Mouse (Mus musculus) stomach, postnatal 0 days (tissue): ENCODE data around the gene Syne3. TPM values are rescaled to one million over a fixed set of nuclear protein-coding genes. Genes with fewer than 3 reads are reported as not detected.

Experiments used
- ATAC-seq: fragments of 200-750 bp; cut with Nextera tagmentation; 2 replicates; pipeline ENCODE4 v1.8.0; 2017; ENCODE audit not compliant: low FRiP score, low TSS enrichment
- DNase-seq: peaks from one replicate; pipeline ENCODE4 v3.0.0-alpha.2; 2016; ENCODE audit warnings: low spot score
- H3K27ac ChIP-seq: fragments of 300-500 bp; sonication (generic); replicated peaks from 2 replicates; pipeline ENCODE4 v1.5.1; 2014; ENCODE audit warnings: mild to moderate bottlenecking, control low read depth
- H3K27me3 ChIP-seq: fragments of 300-500 bp; sonication (generic); 2 replicates; pipeline ENCODE4 v1.6.1; 2014; ENCODE audit warnings: low read length; ENCODE audit not compliant: control insufficient read depth, insufficient read depth
- H3K36me3 ChIP-seq: fragments of 300-500 bp; sonication (generic); 2 replicates; pipeline ENCODE4 v1.6.1; 2014; ENCODE audit warnings: low read length, mixed read lengths; ENCODE audit not compliant: control insufficient read depth, insufficient read depth
- H3K4me1 ChIP-seq: fragments of 300-500 bp; sonication (generic); replicated peaks from 2 replicates; pipeline ENCODE4 v1.6.1; 2014; ENCODE audit warnings: antibody characterized with exemption; ENCODE audit not compliant: control insufficient read depth, insufficient read depth
- H3K4me2 ChIP-seq: fragments of 300-500 bp; sonication (generic); replicated peaks from 2 replicates; pipeline ENCODE4 v1.6.1; 2014; ENCODE audit warnings: low read depth, mild to moderate bottlenecking, control low read depth, moderate library complexity
- H3K4me3 ChIP-seq: fragments of 300-500 bp; sonication (generic); 2 replicates; pipeline ENCODE4 v1.5.1; 2014; ENCODE audit warnings: low read depth, low read length, control low read depth
- H3K9ac ChIP-seq: fragments of 300-500 bp; sonication (generic); 2 replicates; pipeline ENCODE4 v1.6.1; 2014; ENCODE audit warnings: mild to moderate bottlenecking, low read length, control low read depth, mixed read lengths
- H3K9me3 ChIP-seq: fragments of 300-500 bp; sonication (generic); 2 replicates; pipeline ENCODE4 v1.6.1; 2016; ENCODE audit warnings: low read length; ENCODE audit not compliant: control insufficient read depth
- CTCF ChIP-seq: IDR thresholded peaks from 2 replicates; pipeline ENCODE4 v1.5.1; 2016; ENCODE audit warnings: antibody characterized with exemption, low read depth, mild to moderate bottlenecking, moderate library complexity
- EP300 ChIP-seq: optimal IDR thresholded peaks from 2 replicates; pipeline ENCODE3; 2016; ENCODE audit warnings: antibody characterized with exemption
- WGBS: fragments of 180-500 bp; shearing (Covaris S2); extraction: QIAGEN DNeasy Blood & Tissue Kit; methylation state at CpG from one replicate; pipeline ENCODE4 v1.1.7; 2014; 5-methylcytosine and 5-hydroxymethylcytosine counted together
- microRNA-seq: library from miRNA; unstranded; fragments of <30 nt; microRNA quantifications from one replicate; pipeline ENCODE4, GENCODE M21; 2016
- polyA plus RNA-seq: library from polyadenylated mRNA; unstranded; fragments of >200 nt; fragmentation: Nextera tagmentation; extraction: Ambion mirVana; gene quantifications from 2 replicates; pipeline ENCODE4 v1.2.1, GENCODE M21; 2015

Syne3 gene
- polyA plus RNA-seq, 1 experiment from 2014 or later: 0.72 TPM

DNA sequence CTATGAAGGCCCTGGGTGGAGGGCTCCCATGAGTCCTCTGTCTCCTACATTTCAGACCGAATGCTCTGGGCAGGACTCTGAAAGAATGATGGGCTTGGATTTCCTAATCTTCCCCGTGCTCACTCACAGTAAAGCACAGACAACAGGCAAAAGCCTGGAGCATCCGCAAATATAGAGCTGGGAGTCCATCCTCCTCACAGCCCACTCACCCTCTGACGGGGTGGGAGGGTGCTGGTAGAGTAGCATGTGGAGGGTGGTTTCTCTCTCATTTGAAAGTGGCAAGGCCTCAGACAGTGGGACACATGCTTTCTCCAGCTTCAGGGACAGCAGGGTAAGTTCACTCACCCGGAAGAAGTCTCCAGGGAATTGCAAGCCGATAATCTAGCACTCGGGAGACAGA lies 123.5 kb downstream of the Syne3 start:
- ATAC-seq: no peak
- no peak overlapping the region for H3K9ac ChIP-seq
- no peak overlapping the region for H3K27ac ChIP-seq
- no peaks in the 10 kb centered on the region for H3K36me3 ChIP-seq
- H3K27me3 ChIP-seq: no peaks in the 10 kb centered on the region
- no peaks in the 10 kb centered on the region for H3K9me3 ChIP-seq
- TF ChIP-seq CTCF (no peak), EP300 (no peak)
- H3K4me2 ChIP-seq: no peak overlapping the region
- H3K4me3 ChIP-seq: no peak overlapping the region
- 75% methylated on average over 7 of the region's 7 CpGs for whole genome bisulfite sequencing
- DNase-seq: no peak
- H3K4me1 ChIP-seq: no peaks in the 10 kb centered on the region

DNA sequence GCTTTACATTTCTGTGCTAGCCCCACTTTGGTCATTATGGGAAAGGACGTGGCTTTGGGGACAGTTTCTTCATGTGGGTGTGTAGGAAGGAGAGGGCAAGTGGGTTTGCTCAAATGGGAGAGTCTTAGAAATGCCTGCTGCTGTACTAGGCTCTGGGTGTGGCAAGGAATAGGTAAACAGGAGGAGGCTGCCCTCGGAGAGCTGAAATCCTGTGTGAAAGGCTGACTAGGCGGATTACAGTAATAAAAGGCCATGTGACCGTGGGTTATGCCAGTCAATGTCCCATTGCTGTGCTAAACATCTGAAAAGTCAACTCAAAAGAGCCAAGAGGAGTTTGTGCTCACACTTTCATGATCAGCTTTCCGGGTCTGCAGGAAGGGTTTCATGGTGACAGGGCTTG lies 127.1 kb downstream of the Syne3 start:
- no peak for TF ChIP-seq EP300
- no peak for TF ChIP-seq CTCF
- Histone ChIP-seq H3K27me3 (no peaks in the 10 kb centered on the region), H3K9ac (no peak overlapping the region), H3K9me3 (no peaks in the 10 kb centered on the region), H3K27ac (peak overlapping the region; percentile 84), H3K36me3 (no peaks in the 10 kb centered on the region), H3K4me3 (no peak overlapping the region), H3K4me2 (no peak overlapping the region), H3K4me1 (no peaks in the 10 kb centered on the region)
- DNase-seq: peak; percentile 73
- peak; percentile 88 for ATAC-seq
- 44% methylated on average over 5 of the region's 5 CpGs for WGBS

DNA sequence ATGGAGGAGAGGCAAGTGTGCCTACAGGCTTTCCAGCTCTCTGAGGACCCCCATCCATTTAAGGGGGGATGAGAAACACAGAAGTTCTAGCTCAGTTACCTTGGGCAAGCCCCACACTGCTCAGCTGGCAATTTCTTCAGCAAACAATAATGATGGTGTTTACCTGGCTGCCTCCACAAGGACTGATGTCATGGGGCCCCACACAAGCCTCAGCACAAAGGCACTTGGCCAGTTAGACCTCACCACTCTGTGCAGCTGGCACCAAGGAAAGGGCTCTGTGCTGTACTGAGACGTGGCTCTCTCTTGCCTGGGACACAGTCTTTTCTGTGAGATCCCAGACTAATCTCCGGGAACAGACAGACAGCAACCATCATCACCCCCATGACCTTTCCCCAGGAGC lies 127.5 kb downstream of the Syne3 start:
- no peaks in the 10 kb centered on the region for H3K4me1 ChIP-seq
- H3K4me3 ChIP-seq: no peak overlapping the region
- DNase-seq (peak; percentile 72), ATAC-seq (peak; percentile 90)
- H3K27ac ChIP-seq: peak overlapping the region; percentile 84
- no peaks in the 10 kb centered on the region for H3K36me3 ChIP-seq
- H3K9ac ChIP-seq: no peak overlapping the region
- H3K4me2 ChIP-seq: no peak overlapping the region
- no peak for TF ChIP-seq CTCF
- TF ChIP-seq EP300: no peak
- no peaks in the 10 kb centered on the region for H3K27me3 ChIP-seq
- H3K9me3 ChIP-seq: no peaks in the 10 kb centered on the region
- 44% methylated on average over 2 of the region's 2 CpGs for WGBS

- Histone ChIP-seq H3K4me2 (no peak overlapping the region), H3K27ac (peak overlapping the region; percentile 84), H3K9ac (no peak overlapping the region), H3K4me1 (no peaks in the 10 kb centered on the region), H3K9me3 (no peaks in the 10 kb centered on the region), H3K36me3 (no peaks in the 10 kb centered on the region), H3K4me3 (no peak overlapping the region), H3K27me3 (no peaks in the 10 kb centered on the region)
- TF ChIP-seq EP300: no peak
- no peak for TF ChIP-seq CTCF
- 49% methylated on average over 4 of the region's 4 CpGs for WGBS
- ATAC-seq (peak; percentile 93), DNase-seq (peak; percentile 78)
Observed at GRCm38 (mm10) chr12:104881518-104882060, 128.0 kb downstream of the Syne3 start.

DNA sequence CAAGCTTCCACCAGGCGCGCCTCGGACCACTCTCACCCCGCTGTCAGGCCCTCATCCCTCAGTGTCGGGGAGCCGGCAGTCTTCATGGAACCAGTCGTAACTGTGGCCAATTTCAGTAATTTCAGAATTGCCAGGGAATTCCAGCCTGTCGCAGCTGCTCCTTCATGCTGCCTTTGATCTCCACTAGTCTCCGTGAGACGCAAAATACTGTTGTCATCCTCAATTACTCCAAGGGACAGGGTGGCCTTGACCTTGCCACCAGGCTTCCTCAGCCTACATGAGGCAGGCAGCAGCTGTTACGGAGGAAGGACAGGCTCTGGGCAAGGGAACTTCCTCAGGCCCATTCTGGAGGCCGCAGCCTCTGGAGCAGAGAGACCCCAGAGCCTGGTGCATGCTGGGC lies 129.2 kb downstream of the Syne3 start:
- Histone ChIP-seq H3K27ac (no peak overlapping the region), H3K9me3 (no peaks in the 10 kb centered on the region), H3K4me2 (no peak overlapping the region), H3K27me3 (no peaks in the 10 kb centered on the region), H3K9ac (no peak overlapping the region), H3K36me3 (no peaks in the 10 kb centered on the region), H3K4me1 (no peaks in the 10 kb centered on the region), H3K4me3 (no peak overlapping the region)
- 78% methylated on average over 12 of the region's 12 CpGs for WGBS
- ATAC-seq: no peak
- DNase-seq: no peak
- TF ChIP-seq EP300: no peak
- no peak for TF ChIP-seq CTCF

Small RNA genes within 50 kb of the gene (microRNA-seq; reads per million reads assigned to microRNA genes)
- 0.96 reads per million for gene Mir3069

Other genes with a start within 250 kb of the Syne3 start
- 5.5 and 8.0 TPM in 2 replicates for gene Clmn, start 144.7 kb downstream of the Syne3 start, polyA plus RNA-seq
- 125 and 134 TPM in 2 replicates for gene Glrx5, start 22.9 kb upstream of the Syne3 start, polyA plus RNA-seq
- gene Tcl1b2, start 136.2 kb upstream of the Syne3 start, polyA plus RNA-seq: not detected in 2 replicates
- gene Tcl1b1, start 149.9 kb upstream of the Syne3 start, polyA plus RNA-seq: not detected in 2 replicates
- not detected in 2 replicates for gene Tcl1b5, start 166.5 kb upstream of the Syne3 start, polyA plus RNA-seq
- not detected in 2 replicates for gene Tcl1b3, start 181.2 kb upstream of the Syne3 start, polyA plus RNA-seq
- not detected in 2 replicates for gene Tcl1b4, start 192.1 kb upstream of the Syne3 start, polyA plus RNA-seq
- gene Tcl1, start 213.0 kb upstream of the Syne3 start, polyA plus RNA-seq: not detected in 2 replicates